Mouse (Mus musculus) cerebellum, adult 9-10 months (tissue): Measurements from ENCODE around the gene Kcnip1.

ENCODE experiments used
- DNase-seq: peaks from one replicate; pipeline ENCODE4 v3.0.0; 2022

Gene Kcnip1

GRCm38 (mm10) chr11:33937641-33938040, 55.3 kb downstream of the Kcnip1 start:
- DNase-seq = no peak

- no peak for DNase-seq
Measured at GRCm38 (mm10) chr11:33934286-33934685, 58.7 kb downstream of the Kcnip1 start.

GRCm38 (mm10) chr11:33932386-33933111, 60.4 kb downstream of the Kcnip1 start:
- DNase-seq = no peak

GRCm38 (mm10) chr11:33931836-33932385, 61.0 kb downstream of the Kcnip1 start:
- no peak for DNase-seq

- DNase-seq = no peak
Measured at GRCm38 (mm10) chr11:33929412-33929811, 63.5 kb downstream of the Kcnip1 start.

- no peak for DNase-seq
Measured at GRCm38 (mm10) chr11:33928658-33929057, 64.3 kb downstream of the Kcnip1 start.

- no peak for DNase-seq
Measured at GRCm38 (mm10) chr11:33927836-33928235, 65.1 kb downstream of the Kcnip1 start.

- no peak for DNase-seq
Measured at GRCm38 (mm10) chr11:33927321-33927720, 65.6 kb downstream of the Kcnip1 start.

- DNase-seq = no peak
Measured at GRCm38 (mm10) chr11:33926551-33926950, 66.4 kb downstream of the Kcnip1 start.

- no peak for DNase-seq
Measured at GRCm38 (mm10) chr11:33925778-33926177, 67.2 kb downstream of the Kcnip1 start.

- no peak for DNase-seq
Measured at GRCm38 (mm10) chr11:33923031-33923430, 69.9 kb downstream of the Kcnip1 start.

GRCm38 (mm10) chr11:33921451-33921850, 71.5 kb downstream of the Kcnip1 start:
- DNase-seq = no peak

GRCm38 (mm10) chr11:33919826-33920225, 73.1 kb downstream of the Kcnip1 start:
- DNase-seq = no peak

- DNase-seq = no peak
Measured at GRCm38 (mm10) chr11:33918424-33918823, 74.5 kb downstream of the Kcnip1 start.

- DNase-seq = peak; percentile 62
Measured at GRCm38 (mm10) chr11:33917574-33917973, 75.4 kb downstream of the Kcnip1 start.

- DNase-seq = no peak
Measured at GRCm38 (mm10) chr11:33914216-33914615, 78.7 kb downstream of the Kcnip1 start.

- no peak for DNase-seq
Measured at GRCm38 (mm10) chr11:33913061-33913460, 79.9 kb downstream of the Kcnip1 start.

GRCm38 (mm10) chr11:33912151-33912571, 80.8 kb downstream of the Kcnip1 start:
- DNase-seq = peak; percentile 56

- DNase-seq = no peak
Measured at GRCm38 (mm10) chr11:33910982-33911381, 82.0 kb downstream of the Kcnip1 start.

GRCm38 (mm10) chr11:33908360-33909175, 84.4 kb downstream of the Kcnip1 start:
- DNase-seq = no peak

- DNase-seq = no peak
Measured at GRCm38 (mm10) chr11:33903494-33903893, 89.5 kb downstream of the Kcnip1 start.

- no peak for DNase-seq
Measured at GRCm38 (mm10) chr11:33902377-33902776, 90.6 kb downstream of the Kcnip1 start.

- no peak for DNase-seq
Measured at GRCm38 (mm10) chr11:33901783-33902182, 91.2 kb downstream of the Kcnip1 start.

GRCm38 (mm10) chr11:33891084-33891483, 101.9 kb downstream of the Kcnip1 start:
- no peak for DNase-seq
